Mouse (Mus musculus) c-Kit-negative CD71-positive TER-119-positive erythroid progenitor cells, embryonic 14.5 days (primary cell): Measurements from ENCODE around the gene Mob1a.

Experiments used
- DNase-seq: peaks from one replicate; pipeline ENCODE4 v3.0.0-alpha.2; 2013; ENCODE audit warnings: low read depth, low spot score

The Mob1a gene

DNA sequence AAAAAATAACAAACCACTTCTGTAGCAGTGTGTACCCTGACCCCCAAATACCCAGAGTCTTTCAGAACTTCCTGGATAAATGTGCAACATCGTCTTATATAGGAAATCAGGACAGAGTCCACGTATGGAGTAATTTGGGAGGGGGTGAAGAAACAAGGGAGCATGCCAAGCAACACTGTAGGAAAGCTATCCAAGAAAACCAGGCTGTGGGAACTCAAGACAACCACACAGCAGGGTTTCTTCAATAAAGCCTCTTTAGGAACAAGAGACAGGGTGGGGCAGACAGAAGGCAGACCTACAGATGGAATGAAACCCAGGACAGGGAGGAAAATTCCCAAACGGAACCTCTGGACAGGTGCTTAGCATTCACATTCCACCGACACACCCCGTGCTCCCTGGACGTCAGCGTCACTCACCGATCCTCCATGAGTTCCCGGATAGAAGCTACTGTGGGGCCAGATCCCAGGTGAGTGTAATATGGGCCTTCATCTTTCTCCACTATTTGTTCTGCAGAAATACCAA is 59.8 kb downstream of the Mob1a start:
- no peak for DNase-seq

GRCm38 (mm10) chr6:83392166-83392780 is 66.5 kb downstream of the Mob1a start:
- DNase-seq, result no peak
